Mouse (Mus musculus) CH12.LX (cell line): ENCODE data around the gene Med11.
A peak's percentile ranks its signal among the peaks of the same experiment; 100 is the strongest.

ENCODE experiments used
- CHD1 ChIP-seq: IDR thresholded peaks from 2 replicates; pipeline ENCODE4 v1.6.1; 2012; ENCODE audit warnings: low read depth, low read length, improper control_type of control experiment, inconsistent platforms
- CTCF ChIP-seq, 2 experiments: IDR thresholded peaks in 1 of 2; conservative IDR thresholded peaks in 1 of 2; 2 replicates each; pipeline ENCODE4 v1.5.1; 2011 to 2012; ENCODE audit warnings: low read depth in 2 of 2, low read length in 2 of 2, improper control_type of control experiment in 1 of 2, inconsistent platforms in 1 of 2, mild to moderate bottlenecking in 1 of 2, moderate library complexity in 1 of 2
- USF1 ChIP-seq: IDR thresholded peaks from 2 replicates; pipeline ENCODE4 v1.6.1; 2014; ENCODE audit warnings: low read depth, mild to moderate bottlenecking, inconsistent platforms, low read length, improper control_type of control experiment

DNA sequence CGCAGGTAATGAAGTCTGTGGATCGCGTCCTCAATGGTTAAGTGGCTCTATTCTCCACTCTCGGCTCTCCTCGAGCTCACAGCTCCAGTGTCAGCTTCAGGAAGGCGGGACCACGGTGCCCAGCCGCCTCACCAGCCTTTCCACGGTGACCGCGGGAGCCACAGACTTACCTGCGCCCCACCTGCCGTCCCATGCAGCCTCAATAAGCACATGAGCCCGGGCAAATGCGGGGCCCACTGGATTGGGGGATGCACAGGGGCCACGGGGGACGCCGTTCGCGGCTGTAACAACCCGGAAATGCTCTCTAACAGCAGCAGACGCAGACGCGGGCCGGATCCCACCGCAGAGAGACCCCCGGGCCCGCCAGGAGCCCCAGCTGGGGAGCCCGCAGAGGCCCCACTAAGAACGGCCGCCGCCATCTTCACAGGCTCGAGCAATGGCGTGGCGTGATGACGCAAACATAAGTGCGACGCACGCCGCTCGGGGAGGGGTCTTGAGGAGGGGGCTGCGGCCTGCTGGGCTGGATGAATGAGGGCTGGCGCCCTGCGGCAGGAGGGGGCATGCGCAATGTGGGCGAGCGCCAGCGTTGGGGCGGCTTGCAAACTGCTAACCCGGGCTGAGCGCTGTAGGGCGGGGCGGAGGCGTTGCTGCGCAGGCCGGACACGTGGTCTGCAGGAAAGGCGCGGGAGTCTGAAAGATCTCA is 42.0 kb upstream of the Med11 start, which contains the start of gene Pelp1:
- TF ChIP-seq USF1, result peak; percentile 89
- no peak for TF ChIP-seq CTCF (conservative IDR thresholded peaks at IDR 0.05 in 1 of 2, IDR thresholded peaks at IDR 0.05 in 1 of 2; ENCODE audit: low read depth in 2 of 2, low read length in 2 of 2)
- no peak for TF ChIP-seq CHD1
